Mouse (Mus musculus) mature B cell (primary cell): ENCODE results near the gene Fam149b.

Experiments
- in situ Hi-C: fragments of 300-500 bp; cut with MboI; formaldehyde crosslinking; loops from 2 replicates; pipeline ENCODE4 v1.14.3; 2019

Gene Fam149b

DNA sequence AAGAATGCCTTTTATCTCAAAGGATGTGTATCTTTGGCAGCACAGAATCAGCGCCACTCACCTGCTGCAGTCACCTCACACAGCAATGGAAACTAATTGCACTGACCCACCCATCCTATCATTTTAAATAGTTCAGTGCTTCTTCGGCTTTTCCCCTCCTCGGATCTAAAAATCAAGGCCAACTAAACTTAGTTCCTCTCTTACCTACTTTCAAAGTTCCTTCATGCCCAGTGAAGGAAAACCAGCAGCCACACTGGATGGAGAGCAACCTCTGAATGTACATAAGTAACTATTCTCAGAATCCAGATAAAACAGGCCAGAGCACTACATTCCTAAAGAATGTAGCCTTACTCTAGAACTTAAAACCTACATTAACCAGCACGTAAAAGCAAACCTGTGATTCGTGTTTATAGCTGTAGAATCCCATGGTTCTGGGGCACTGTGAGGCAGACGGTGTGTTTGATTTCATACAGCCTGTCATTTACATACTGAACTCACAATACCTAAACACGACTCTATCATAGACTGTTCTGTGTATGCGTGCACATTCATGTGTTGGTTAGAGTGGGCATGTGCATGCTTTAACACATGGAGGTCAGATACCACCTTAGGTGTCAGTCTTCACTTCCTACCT is 41.6 kb downstream of the Fam149b start:
- in situ Hi-C loops, result loop anchor here (5.0 kb wide), 1 partner anchor 42 kb away; the partner anchor contains the start of genes Ecd and Fam149b

DNA sequence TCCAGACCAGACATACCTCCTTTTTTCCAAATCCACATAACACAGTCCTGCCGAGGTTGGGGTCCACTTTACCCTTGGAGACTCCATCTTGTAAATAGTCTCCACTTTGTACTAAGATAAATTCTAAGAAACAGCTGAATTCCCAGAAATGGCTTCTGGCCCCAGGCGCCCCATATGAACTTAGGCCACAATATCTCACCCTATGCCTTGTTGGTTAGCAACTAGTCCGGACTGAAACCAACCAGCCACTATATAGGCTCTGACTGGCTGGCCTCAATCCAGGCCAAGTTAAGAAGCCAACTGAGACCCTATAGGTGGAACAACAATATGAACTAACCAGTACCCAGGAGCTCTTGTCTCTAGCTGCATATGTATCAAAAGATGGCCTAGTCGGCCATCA is 44.4 kb downstream of the Fam149b start:
- in situ Hi-C loops, result no loop called here

DNA sequence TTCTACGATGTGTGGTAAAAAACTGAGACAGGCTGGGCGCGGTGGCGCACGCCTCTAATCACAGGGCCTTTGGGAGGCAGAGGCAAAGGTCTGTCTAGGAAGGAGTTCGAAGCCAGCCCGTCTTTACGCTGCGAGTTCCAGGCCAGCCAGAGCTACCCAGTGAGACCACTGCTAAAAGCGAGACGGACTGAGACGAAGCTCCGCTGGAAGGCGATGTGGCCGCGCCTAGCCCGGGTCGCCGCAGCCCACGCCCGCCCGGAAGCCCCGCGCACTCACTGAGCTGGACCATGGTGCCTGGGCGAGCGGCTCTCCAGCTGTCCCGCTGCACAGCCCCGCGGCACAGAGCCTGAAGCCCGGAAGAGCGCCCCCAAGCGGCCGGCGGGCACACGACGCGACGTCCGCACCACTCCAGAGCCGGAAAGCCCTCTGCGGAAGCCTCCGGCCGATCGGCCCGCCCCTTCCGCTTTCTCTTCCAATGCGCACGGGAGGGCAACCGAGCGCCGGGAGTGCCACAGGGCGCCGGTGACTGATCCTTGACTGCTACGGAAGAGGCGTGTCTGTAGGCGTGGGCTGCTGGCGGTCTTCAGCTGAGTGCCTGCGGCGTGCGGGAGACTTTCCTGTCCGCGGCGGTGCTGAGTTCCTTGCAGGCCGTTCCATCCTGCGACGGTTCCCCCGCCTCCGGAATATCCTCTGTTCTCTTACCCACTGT is 45.4 kb downstream of the Fam149b start, which contains the start of gene Mrps16:
TSS of gene Mrps16 (minus strand) at position 430 of the 709 bp plus-strand sequence.
- in situ Hi-C loops, result no loop called here

DNA sequence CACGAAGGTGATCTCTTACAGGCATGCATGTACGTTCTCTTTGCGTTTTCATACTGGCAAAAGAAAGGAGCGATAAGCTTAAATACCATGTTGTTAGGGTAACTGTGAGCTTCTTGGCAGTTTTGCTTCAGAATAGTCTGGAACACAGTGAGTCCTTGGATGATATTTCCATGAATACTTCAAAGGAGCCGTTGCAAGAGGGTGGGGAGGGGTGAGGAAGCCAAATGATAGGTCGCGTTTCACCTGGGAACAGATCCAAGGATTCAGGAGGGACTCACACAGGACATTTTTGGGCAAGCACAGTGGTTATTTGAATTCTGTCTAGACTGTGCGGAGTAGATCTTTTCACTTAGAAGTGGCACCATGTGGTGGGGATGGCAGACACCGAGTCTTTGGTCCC is 49.3 kb downstream of the Fam149b start:
- in situ Hi-C loops, result no loop called here

GRCm38 (mm10) chr14:20398864-20399263 is 50.9 kb downstream of the Fam149b start:
- in situ Hi-C loops, result no loop called here

DNA sequence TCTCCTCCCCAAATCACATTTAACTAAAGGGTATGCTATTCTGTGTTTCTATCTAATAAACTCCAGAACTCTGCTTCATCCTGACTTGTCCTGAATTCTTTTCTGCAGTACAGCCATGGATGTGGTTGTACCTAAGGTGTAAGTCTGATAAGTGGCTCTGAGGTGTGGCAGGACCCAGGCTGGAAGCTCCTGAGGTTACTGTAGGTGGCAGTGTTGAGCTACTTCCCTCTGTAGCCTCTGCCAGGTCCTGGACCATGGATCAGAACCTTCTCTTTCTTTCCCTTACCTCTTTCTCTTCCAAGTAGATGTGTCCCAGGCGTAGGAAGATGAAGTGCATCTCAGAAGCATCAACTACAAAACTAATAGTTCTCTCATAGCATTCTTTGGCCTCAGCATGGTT is 52.1 kb downstream of the Fam149b start:
- in situ Hi-C loops, result no loop called here

DNA sequence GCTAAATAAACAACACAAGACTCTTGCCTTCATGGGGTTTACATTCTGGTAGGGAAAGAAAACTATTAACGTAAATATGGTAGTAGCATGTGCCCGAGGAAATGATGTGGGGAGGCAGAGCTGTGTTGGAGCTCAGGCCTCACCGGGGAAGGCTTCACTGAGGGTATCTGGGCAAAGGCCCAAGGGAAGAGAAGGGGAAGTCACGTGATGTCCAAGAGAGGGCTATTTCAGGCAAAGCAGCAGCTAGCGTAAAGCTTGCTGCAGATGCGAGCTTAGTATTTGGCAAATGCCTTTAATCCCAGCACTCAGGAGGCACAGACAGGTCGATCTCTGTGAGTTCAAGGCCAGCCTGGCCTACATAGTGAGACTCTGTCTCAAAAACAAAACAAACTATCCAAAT is 74.3 kb downstream of the Fam149b start:
- in situ Hi-C loops, result no loop called here

GRCm38 (mm10) chr14:20423046-20423445 is 75.1 kb downstream of the Fam149b start:
- in situ Hi-C loops, result no loop called here

GRCm38 (mm10) chr14:20428593-20428992 is 80.6 kb downstream of the Fam149b start:
- in situ Hi-C loops, result no loop called here

- in situ Hi-C loops, result no loop called here
Measured at GRCm38 (mm10) chr14:20429833-20430232, 81.9 kb downstream of the Fam149b start.

GRCm38 (mm10) chr14:20431726-20432125 is 83.8 kb downstream of the Fam149b start:
- in situ Hi-C loops, result no loop called here

DNA sequence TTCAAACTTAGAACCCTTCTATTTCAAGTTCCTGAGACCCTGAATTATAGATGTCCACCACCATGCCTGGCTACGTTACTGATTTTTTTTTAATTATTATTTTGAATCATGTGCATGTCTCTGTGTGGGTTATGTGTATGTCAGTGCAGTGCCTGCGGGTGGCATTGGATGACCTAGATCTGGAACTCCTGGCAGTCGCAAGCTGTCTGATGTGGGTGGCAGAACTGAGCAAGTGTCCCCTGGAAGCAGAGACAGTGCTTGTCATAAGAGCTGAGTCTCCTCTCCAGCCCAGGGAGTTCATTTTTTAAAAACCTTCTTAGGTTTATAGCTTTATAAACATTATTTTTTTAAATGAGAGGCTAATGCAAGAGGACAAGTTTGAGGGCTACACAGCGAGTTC is 84.5 kb downstream of the Fam149b start:
- in situ Hi-C loops, result no loop called here
